Comparison of ENCODE assay signal across 8 mouse cellular contexts in the genomic region with DNA sequence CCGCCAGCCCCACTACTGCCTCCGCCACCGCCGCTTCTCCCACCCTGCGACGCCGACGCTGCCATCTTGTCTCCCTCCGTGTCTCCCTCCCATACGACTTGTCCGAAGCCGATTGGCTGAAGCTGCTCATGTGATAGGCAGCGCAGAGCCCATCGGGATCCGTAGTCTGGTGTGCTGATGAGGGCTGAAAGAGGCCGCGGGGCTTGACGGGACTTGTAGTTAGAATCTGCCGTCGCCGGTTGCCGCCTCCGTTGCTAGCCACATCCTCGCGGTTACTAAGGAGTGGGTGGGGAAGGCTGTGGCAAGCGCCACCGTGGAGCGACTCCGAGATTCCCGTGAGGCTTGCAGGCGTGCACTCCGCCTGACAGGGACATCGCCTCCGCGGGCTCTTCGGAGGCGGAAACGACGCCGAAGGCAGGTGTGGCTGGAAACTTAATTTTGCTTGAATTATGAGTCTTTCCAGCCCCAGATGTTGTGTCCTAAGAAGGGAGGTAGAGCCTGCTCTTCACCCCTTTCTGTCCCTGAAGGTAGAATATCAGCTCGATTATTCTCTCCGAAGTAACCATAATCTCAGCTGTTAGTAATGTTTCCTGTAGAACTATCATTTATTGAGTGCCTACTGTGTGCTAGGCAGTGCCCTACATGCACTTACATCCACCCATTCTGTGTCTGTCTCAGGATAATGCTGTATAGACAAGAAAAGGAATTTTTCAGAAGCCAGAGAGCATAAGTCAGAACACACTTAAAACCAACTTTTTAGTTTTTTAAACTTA. TPM values are rescaled to one million over a fixed set of nuclear protein-coding genes. Genes with fewer than 3 reads are reported as not detected.
DNase-seq lines count a peak whose midpoint lies in the region; ATAC-seq lines count a peak whose summit lies in the region.

A gene (plus strand): TSS at position 304 of the 773 bp plus-strand sequence.

- no peaks in the 10 kb centered on the region for H3K27me3 ChIP-seq in heart, embryonic 13.5 days (replicated peaks)
- H3K27me3 ChIP-seq in liver, embryonic 12.5 days (replicated peaks): peaks cover 12% of the 10 kb centered on the region; the same call in 1 of the 2 replicates
- H3K27me3 ChIP-seq in stomach, embryonic 15.5 days (replicated peaks): no peaks in the 10 kb centered on the region

- ATAC-seq in heart, embryonic 13.5 days (ENCODE audit: extremely low read depth, insufficient number of reproducible peaks, low FRiP score, low TSS enrichment): peak; percentile 96
- ATAC-seq in liver, embryonic 12.5 days: peak; percentile 97
- ATAC-seq in stomach, embryonic 15.5 days (ENCODE audit: insufficient read depth, low FRiP score, low read depth): peak; percentile 98

- H3K9ac ChIP-seq in heart, embryonic 13.5 days: peak within 1 kb of the TSS; percentile 95
- peak within 1 kb of the TSS; percentile 88 for H3K9ac ChIP-seq in liver, embryonic 12.5 days
- H3K9ac ChIP-seq in stomach, embryonic 15.5 days: peak within 1 kb of the TSS; percentile 81

- 1% methylated on average over 42 of the region's 42 CpGs for WGBS in heart, embryonic 13.5 days
- under 1% methylated on average over 42 of the region's 42 CpGs for WGBS in liver, embryonic 12.5 days (ENCODE audit: insufficient replicate concordance)
- WGBS in stomach, embryonic 15.5 days: under 1% methylated on average over 42 of the region's 42 CpGs

- peaks cover 23% of the 10 kb centered on the region for H3K36me3 ChIP-seq in heart, embryonic 13.5 days
- H3K36me3 ChIP-seq in liver, embryonic 12.5 days: peaks cover 25% of the 10 kb centered on the region
- H3K36me3 ChIP-seq in stomach, embryonic 15.5 days: peaks cover 6% of the 10 kb centered on the region

- DNase-seq in CD4-positive, CD25-positive, alpha-beta regulatory T cell, adult 2 months (ENCODE audit: low read depth, low spot score): peak; percentile 98
- DNase-seq in fat pad, adult 2 months (ENCODE audit: extremely low read depth, low read depth, low spot score): peak; percentile 92
- DNase-seq in kidney, postnatal 10 days: peak; percentile 97
- peak; percentile 93 to 94 for DNase-seq in natural killer cell, adult 2 months (ENCODE audit: low spot score in 2 of 2)

- peak within 1 kb of the TSS; percentile 91 for H3K4me2 ChIP-seq in heart, embryonic 13.5 days
- peak within 1 kb of the TSS; percentile 91 for H3K4me2 ChIP-seq in liver, embryonic 12.5 days
- peak within 1 kb of the TSS; percentile 82 for H3K4me2 ChIP-seq in stomach, embryonic 15.5 days

- H3K27ac ChIP-seq in brown adipose tissue, adult 24 weeks (replicated peaks; ENCODE audit: low read depth, low read length): no peak within 1 kb of the TSS
- H3K27ac ChIP-seq in heart, embryonic 13.5 days (replicated peaks): peak within 1 kb of the TSS; percentile 65
- H3K27ac ChIP-seq in liver, embryonic 12.5 days: peak within 1 kb of the TSS; percentile 74
- H3K27ac ChIP-seq in stomach, embryonic 15.5 days: peak within 1 kb of the TSS; percentile 70; the same call in 1 of the 2 replicates

- peaks cover 7% of the 10 kb centered on the region for H3K4me1 ChIP-seq in brown adipose tissue, adult 24 weeks (ENCODE audit: control insufficient read depth, insufficient read depth, insufficient read length, low read length)
- peaks cover 27% of the 10 kb centered on the region for H3K4me1 ChIP-seq in heart, embryonic 13.5 days
- H3K4me1 ChIP-seq in liver, embryonic 12.5 days: peaks cover 24% of the 10 kb centered on the region
- peaks cover 16% of the 10 kb centered on the region for H3K4me1 ChIP-seq in stomach, embryonic 15.5 days

- H3K4me3 ChIP-seq in brown adipose tissue, adult 24 weeks (ENCODE audit: insufficient read depth, low read depth, low read length): peak within 1 kb of the TSS; percentile 73
- peak within 1 kb of the TSS; percentile 92 for H3K4me3 ChIP-seq in heart, embryonic 13.5 days
- peak within 1 kb of the TSS; percentile 80 for H3K4me3 ChIP-seq in liver, embryonic 12.5 days
- H3K4me3 ChIP-seq in stomach, embryonic 15.5 days (replicated peaks): peak within 1 kb of the TSS; percentile 88

- no peaks in the 10 kb centered on the region for H3K9me3 ChIP-seq in heart, embryonic 13.5 days
- H3K9me3 ChIP-seq in liver, embryonic 12.5 days (replicated peaks): no peaks in the 10 kb centered on the region
- H3K9me3 ChIP-seq in stomach, embryonic 15.5 days: no peaks in the 10 kb centered on the region

RNA-seq across cellular contexts. Expression of the gene that starts here (rescaled TPM):
- not detected in 2 replicates for polyA plus RNA-seq in brown adipose tissue, adult 24 weeks (2012; ENCODE audit: insufficient read depth, insufficient read length, missing spikeins)
- polyA plus RNA-seq in heart, embryonic 13.5 days (2015; fragmentation: Nextera tagmentation; extraction: Ambion mirVana): 0.15 and 0.18 TPM in 2 replicates
- 0.10 TPM in 1 of 2 replicates, not detected in the other for polyA plus RNA-seq in liver, embryonic 12.5 days (2016; fragmentation: Nextera tagmentation; extraction: Ambion mirVana)
- polyA plus RNA-seq in stomach, embryonic 15.5 days (2015; fragmentation: Nextera tagmentation; extraction: Ambion mirVana): 0.21 and 0.35 TPM in 2 replicates

Comparison
In these comparisons a context has a peak if more than half of its experiments do, and no peak if none do; other contexts are left out.
1. Peak in ATAC-seq, H3K4me3 ChIP-seq, H3K27ac ChIP-seq, H3K9ac ChIP-seq and H3K4me2 ChIP-seq in heart, embryonic 13.5 days; RNA of the gene not detected or under 1 TPM.
2. Peak in ATAC-seq, H3K4me3 ChIP-seq, H3K27ac ChIP-seq, H3K9ac ChIP-seq and H3K4me2 ChIP-seq in liver, embryonic 12.5 days; RNA of the gene not detected or under 1 TPM.
3. Peak in ATAC-seq, H3K4me3 ChIP-seq, H3K27ac ChIP-seq, H3K9ac ChIP-seq and H3K4me2 ChIP-seq in stomach, embryonic 15.5 days; RNA of the gene not detected or under 1 TPM.